Mouse (Mus musculus) spleen, adult 12 weeks (tissue): Measurements from ENCODE around the gene Chid1.
A peak's percentile ranks its signal among the peaks of the same experiment; 100 is the strongest.

Experiments used
- DNase-seq: peaks from one replicate; pipeline ENCODE4 v3.0.0; 2022; ENCODE audit warnings: low spot score

Chid1 gene

DNA sequence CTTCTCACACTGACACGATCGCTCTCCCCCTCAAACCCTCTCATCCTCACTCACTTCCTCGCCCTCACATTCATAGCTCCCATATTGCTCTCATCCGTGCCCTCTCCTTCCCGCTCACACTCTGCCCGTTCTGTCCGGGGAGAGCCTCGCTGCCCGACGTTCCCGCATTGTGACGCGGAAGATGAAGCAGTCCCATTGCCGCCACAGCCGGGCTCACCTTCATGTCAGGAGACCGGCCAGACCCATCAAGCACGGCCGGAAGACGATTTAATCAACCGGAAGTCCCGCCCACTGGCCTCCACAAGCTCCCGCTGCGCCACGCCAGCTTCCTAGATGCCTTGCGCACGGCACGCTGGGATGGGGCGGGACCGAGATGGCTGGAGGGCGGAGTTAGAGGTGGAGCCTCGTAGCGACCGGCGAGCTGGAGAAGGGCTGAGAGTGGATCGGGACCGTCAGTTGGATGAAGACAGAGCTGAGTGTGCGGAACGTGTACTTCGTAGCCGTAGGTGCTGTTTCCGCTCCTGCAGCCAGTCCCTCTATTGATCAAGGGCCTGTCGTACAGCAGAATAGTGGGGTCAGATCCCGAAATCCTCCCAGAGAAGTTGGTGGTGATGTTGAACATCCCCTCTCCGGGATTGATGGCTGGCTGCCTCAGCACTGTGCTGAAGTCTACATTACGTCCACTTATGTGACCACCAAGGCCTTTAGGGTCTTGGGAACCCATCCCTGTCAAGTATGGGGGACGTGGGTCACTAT, at the start of gene Chid1:
Gene Chid1, minus strand, starts transcription at position 302 of the 756 bp plus-strand sequence.
- peak; percentile 98 for DNase-seq

DNA sequence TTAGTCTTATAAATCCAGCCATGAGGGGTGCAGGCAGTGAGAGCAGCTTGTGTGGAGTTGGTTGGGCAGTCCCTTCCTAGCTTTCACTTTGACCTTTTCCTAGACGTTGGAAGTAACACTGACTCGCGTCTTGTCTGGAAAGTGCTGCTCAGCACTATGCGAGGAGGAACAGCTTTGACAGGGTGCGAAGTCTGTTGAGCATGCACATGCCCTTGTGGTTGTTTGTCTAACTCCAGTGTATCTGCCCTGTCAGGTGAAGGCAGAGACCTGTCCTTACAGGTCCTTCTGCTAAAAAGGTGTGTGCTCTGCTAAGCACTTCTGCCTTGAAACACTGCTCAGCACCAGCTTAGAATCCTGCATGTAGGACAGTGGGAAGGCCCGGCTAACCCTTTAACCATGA, 49.2 kb upstream of the Chid1 start:
- no peak for DNase-seq

DNA sequence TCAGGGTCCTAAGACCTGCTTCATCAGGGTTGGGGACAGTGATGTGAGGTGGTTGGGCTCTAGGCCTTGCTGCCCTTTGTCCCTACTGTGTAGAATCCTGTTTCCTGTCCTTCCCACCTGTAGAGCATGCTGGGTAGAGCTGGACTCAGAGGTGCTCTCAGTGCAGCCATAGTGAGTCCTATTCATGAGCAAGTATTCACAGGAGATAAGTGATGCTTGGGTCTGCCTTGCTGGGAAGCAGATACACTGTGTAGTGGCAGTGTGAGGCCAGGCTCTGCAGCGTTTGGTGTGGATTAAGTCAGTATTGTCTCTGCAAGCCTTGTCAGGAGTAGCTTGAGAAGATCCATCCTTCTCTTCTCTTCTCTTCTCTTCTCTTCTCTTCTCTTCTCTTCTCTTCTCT, 46.2 kb upstream of the Chid1 start:
- DNase-seq = no peak

DNA sequence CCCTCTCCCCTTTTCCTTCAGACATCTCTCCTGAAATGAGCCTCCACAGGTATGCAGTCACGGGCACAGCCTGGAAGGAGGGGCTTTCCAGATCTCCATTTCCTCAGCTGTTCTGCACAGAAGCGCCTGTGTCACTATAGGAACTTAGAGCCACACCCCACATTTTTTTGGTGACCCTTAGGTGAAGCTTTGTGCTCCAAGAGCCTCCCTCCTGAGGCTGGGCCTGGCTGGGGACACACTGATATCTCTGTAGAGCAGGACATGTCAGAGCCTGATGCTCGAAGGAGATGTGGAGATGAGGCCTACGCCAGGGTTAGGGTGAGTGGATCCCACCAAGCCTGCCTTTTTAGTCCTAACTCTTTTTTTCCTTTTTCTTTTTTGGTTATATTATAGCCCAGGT, 45.6 kb upstream of the Chid1 start:
- peak; percentile 44 for DNase-seq

DNA sequence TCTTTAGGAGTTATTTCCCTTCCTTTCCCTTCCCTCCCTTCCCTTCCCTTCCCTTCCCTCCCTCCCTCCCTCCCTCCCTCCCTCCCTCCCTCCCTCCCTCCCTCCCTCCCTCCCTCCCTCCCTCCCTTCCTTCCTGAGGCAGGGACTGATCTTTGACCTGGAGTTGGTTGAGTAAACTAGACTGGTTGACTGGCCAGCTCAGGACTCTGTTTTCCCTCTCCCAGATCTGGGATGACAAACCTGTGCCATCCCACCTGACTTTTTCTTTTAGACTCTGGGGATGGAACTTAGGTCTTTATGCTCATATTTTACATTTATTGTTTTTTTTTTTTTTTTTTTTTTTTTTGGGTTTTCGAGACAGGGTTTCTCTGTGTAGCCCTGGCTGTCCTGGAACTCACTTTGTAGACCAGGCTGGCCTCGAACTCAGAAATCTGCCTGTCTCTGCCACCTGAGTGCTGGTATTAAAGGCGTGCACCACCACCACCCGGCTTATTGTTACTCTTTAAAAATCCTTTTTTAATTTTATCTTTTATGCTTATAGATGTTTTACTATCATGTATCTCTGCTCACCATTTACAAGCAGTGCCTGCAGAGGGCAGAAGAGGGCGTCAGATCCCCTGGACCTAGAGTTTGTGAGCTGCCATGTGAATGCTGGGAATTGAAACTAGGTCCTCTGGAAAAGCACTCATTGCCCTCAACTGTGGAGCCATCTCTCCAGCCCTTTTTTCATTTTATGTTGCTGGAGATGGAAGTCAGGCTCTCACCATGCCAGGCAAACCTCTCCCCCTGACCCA, 44.6 kb upstream of the Chid1 start:
- DNase-seq = peak; percentile 35

DNA sequence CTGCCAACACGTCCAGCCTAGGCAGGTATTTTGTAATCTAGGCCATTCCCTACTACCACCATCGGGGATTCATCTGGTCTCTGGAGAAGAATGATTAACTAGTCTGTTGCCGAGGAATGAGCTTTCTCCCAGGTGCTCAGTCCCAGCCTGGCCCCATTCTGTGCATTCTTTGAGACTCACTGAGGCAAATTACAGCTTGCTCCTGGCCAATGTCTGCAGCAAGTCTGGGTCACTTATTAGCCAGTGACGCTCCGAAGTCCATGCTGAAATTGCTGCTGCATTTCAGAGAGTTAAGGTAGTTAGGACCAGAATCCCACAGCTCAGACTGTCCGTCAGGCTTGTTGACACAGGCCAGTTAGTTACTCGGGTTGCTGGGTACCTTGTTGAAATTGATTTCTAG, 41.7 kb upstream of the Chid1 start:
- no peak for DNase-seq

DNA sequence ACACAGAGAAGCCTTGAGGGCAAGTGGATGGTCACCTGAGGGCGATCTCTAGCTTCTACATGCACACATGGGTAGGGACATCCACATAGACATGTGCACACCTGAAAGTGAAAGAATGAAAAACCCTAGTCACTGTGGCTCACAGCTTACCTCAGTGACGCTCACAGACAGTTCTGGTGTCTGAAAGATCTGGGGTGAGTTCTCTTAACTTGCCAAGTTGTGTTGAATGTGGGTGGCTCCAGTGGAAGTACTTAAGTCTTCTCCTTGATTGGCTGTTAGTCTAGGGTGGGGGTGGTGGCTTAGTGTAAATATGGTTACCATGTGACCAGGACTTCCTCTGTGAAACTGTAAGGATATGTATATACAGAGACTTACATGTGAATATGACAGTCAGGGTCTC, 39.3 kb upstream of the Chid1 start:
- no peak for DNase-seq

DNA sequence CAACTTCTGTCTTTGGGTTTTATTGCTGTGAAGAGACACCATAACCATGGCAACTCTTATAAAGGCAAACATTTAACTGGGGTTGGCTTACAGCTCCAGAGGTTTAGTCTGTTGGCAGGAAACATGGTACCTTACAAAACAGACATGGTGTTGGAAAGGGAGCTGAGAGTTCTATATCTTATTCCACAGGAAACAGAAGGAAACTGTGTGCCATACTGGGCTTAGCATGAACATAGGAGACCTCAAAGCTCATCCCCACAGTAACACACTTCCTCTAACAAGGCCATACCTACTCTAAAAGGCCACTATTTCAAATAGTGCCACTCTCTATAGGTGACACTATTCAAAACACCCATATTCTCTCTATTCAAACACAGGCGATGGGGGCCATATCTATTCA, 38.9 kb upstream of the Chid1 start:
- DNase-seq = no peak

DNA sequence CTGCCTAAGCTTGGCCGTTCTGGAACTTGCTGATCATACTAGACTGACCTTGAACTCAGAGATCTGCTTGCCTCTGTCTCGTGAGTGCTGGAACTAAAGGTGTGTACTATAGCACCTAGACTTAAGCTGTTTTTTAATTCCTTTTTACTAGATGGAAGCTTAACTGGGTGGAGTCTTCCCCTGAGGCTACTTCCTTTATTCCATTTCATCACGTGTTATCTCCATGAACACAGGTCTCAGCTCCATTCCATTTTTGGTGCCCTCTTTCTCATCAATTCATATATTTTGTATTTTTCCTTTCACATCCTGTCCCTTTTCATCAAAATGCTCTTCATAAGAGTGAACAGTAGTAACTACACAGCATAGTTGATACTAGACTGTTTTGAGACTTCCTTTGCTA, 38.1 kb upstream of the Chid1 start:
- DNase-seq = no peak

DNA sequence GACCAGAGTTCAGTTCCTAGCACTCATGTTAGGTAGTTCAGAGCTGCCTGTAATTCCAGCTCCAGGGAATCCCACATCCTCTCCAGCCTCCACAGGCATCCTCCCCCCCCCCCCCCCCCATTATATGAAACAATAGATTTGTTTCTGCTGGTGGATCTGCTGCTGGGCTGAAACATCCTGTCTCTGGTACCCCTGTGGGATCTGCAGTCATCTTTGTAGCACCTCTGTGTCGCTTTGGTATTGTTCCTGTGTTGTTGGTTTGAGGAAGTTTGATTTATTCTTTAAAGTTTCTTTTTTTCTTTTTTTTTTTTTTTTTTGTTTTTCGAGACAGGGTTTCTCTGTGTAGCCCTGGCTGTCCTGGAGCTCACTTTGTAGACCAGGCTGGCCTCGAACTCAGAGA, 35.8 kb upstream of the Chid1 start:
- no peak for DNase-seq

DNA sequence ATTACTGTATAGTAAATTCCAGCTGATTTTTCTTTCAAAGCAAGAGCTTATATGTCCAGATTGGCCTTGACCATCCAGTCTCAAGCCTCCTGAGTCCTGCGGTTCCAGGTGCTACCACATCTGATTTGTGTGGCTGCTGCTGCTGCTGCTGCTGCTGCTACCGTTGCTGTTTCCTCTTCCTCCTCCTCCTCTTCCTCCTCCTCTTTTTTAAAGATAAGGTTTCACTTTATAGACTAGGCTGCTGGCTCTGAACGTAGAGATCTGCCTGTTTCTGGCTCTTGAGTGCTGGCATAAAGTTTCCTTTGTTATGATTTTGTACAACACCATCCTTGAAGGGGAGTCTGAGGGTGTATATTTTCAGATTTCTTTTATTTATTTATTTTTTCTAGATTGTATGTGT, 34.4 kb upstream of the Chid1 start:
- DNase-seq = no peak

DNA sequence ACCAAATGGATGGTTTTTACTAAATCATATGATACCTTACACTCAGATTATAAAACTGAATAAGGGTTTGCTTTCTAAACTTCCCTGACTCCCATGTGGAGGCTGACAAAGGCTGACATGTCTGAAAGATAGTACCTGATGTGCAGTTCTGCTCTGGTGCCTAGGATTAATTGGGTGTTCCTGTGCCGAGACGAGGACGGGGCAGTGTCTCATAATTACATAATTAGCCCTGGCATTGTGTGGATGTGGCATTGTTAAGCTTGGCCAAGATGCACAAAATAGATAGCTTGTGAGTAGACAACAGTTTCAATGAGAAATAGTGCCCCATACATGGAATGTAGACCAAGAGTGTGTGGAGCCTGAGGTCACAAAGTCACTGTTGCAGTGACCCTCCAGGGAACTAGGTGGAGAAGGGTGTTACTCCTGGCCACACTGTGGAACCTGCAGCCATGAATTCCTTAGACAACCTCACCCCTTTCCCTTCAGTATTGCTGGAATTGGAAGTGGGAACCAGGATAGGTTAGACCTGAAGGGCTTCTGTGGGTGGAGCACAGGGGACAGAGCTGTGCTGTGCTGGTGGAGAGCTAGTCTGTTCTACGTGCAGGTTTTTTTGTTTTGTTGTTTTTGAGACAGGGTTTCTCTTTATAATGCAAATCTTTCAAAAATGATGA, 31.1 kb upstream of the Chid1 start:
- no peak for DNase-seq

DNA sequence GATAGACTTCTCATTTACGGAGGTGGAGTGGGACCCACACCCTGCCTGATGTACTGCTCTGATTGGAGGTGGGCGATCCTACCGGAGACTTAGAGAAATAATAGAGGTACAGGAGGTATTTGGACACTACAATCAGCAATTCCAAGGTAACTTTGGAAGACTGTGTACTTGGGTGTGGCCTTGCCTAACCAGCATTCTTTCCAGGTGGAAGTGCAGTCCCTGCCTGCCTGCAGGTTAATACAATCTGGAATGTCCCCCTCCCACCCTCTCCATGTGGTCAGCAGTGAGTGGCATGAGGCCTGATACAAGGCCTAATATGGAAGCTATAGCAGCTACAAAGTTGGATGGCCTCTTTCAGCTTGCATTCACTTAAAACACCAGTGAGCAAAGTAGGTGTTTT, 30.3 kb upstream of the Chid1 start:
- DNase-seq = no peak

DNA sequence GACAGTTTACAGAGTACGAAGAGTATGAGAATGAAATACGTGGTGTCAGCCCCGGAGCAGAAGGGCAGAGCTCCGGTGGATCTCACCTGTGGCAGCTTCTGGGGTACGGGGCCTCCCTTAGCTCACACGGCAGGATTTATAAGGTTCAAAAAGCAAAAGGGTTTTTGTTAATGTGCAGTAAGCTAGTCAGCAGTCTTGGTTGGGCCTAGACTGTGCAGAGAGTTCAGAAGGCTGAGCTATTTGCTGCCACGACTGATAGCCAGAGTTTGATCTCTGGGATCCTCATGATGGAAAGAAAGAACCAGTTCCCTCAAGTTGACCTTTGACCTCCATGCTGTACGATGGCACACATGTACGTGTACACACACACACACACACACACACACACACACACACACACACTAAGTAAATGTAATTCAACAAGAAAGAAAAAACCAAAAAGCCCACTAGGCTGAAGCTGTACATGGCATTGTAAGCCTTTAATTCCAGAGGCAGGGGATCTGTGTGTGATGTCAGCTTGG, 29.7 kb upstream of the Chid1 start:
- DNase-seq = no peak

DNA sequence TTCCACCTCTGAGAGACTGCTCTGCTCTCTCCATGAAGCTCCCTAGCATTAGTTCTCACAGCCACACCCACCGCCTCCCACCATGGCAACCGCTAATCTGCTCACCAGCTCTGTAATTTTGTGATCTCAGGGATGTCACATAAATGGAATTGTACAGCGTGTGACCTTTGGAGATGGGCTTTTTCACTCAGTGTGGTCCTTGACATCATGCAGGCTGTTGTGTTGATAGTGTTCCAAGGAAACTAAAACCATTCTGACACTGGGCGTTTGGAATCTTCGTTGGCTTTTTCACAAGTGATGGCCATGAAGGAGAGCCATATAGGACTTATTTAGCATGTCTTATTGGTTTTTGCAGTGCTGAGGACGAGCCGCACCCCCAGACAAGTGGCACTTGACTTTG, 26.9 kb upstream of the Chid1 start:
- DNase-seq = no peak

DNA sequence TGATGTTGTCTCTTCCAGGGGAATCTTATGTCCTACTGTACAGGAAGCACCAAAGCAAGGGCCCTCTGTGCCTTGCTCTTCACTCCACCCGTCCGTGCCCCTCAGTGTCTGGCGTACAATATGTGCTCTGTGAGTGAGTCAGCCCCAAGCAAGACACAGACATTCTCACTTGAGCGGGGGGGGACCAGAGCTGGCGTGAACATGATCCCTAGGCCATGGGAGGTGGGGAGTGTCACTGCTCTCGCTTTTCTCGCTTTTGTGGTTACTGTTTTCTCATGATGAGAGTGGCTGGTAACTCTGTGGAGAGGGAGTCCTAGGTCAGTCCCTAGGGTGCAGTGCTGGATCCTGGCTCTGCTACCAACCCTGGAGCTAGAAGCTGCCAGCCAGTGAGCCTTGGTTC, 24.9 kb upstream of the Chid1 start:
- DNase-seq = no peak

DNA sequence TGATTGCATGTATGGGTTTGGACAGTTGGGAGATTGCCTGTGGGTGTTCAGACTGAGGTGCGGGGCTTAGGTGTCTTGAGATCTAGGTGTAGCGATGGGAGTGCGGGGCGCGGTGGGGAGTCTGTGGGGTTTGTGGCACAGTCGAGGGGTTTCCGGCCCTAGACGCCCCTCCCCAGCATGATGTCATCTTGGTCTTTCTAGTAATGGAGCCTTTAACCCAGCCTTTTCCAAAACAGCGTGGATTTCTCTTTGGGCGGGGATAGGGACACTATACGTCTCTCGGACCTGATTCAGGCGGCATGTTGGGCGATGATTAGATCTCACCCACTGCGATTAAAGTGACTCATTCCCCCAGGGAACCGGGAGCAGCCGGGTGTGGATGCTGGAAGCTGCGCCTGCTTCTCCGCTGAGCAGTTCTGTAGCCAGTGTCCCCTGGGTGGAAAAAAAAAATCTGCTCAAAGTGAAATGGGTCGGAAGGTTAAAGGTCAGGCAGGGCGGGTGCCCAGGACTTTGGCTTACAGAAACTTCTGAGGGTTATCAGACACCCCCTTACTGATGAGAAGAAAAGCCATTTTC, 23.3 kb upstream of the Chid1 start:
- peak; percentile 40 for DNase-seq

DNA sequence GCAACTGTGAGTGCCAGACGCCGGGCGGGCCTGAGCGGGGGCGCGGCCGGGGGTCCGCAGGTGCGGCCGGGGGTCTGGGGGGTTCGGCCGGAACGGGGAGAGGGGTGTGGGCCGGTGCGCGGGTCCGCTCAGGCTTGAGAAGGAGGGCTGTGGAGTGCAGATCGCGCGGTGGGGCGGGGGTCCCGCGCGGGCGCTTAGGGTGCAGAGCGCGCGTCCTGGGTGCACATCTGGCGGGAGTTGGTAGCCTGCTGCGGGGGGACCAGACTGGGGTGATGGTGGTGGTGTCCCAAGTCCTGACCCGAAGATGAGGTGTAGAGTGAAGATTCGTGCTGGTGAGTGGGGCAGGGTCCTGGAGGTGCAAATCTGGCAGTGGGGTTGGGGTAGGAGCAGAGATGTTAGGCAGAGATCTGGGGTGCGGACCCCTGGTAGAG, 22.8 kb upstream of the Chid1 start:
- no peak for DNase-seq

DNA sequence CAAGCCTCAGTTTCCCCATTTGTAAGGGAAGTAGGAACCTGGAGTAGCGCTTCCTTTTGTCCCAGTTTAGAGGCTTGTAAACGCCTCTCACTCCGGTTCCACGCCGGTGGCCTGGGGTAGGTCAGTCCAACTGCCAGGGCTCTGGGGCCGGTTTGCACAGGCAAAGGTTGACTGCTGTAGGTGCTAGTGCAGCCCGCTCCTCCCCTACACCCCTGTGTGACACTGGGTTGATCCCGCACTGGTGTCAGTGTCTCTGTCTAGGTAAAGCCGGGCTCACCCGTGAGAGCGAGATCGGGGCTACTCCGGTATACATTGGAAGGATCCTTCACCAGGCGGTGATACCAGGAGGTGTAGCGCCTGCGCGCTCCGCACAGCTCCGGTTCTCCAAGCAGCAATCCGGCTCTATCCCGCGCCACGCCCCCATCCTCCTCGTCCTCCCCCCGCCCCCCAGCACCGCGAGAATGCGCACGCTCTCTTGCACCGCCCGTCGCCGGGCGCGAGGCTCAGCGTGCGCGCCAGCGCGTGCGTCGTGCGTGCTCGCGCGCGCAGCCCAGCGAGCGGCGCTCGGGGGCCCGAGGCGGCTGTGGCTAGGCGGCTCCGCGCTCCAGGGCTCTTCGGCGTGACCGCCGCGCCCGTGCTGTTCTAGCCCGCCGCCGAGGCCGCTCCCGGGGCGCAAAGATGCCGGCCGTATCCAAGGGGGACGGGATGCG, 22.2 kb upstream of the Chid1 start, which contains the start of gene Ap2a2:
Gene Ap2a2, plus strand, starts transcription at position 492 of the 710 bp plus-strand sequence.
- DNase-seq = peak; percentile 84

DNA sequence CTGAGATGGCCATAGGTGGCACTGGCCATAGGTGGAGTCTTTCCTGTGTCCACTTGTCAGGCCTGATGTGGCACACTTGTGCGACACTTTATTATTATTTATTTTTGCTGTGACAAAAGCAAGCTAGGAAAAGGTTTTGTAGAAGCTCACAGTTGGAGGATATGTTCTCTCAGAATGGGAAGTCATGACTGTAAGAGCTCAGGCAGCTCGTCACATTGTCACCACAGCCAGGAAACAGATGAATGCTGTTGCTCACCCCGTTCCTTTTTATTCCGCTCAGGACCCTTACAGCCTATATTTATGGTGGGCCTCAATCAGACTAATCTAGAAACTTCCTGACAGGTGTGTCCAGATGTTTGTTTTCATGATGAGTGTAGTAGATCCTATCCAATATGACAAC, 20.8 kb upstream of the Chid1 start:
- DNase-seq = no peak

DNA sequence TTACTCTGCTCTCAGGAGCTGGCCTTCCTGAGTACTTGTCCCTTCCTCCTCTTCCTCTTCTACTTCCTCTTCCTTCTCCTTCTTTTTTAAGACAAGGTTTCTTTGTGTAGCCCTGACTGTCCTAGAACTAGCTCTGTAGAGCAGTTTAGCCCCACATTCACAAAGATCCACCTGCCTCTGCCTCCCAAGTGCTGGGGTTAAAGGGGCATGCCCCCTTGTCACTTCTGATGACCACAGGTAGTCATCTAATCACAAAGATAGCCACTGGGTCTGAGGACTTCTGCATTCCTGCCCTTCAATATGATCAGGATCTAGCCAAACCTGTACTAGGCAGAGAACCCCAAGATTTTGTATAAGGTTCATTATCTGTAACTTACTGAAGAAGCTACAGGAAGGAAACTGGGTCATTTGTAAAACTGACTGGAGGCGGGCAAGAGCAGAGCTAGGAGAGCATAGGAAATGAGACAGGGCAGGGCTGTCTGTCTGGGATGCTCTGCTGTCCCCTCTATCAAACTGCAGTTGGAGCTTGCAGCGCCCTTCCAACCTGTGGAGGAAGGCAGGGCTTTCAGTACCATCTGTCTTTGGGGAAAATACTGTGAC, 20.2 kb upstream of the Chid1 start:
- DNase-seq = no peak
